Mouse (Mus musculus): ENCODE data around the gene Apobec3. TPM values are rescaled to one million over a fixed set of nuclear protein-coding genes. Genes with fewer than 3 reads are reported as not detected.

Gene Apobec3
- polyA plus RNA-seq, 1 experiment from 2014 or later = 3.5 TPM

DNA sequence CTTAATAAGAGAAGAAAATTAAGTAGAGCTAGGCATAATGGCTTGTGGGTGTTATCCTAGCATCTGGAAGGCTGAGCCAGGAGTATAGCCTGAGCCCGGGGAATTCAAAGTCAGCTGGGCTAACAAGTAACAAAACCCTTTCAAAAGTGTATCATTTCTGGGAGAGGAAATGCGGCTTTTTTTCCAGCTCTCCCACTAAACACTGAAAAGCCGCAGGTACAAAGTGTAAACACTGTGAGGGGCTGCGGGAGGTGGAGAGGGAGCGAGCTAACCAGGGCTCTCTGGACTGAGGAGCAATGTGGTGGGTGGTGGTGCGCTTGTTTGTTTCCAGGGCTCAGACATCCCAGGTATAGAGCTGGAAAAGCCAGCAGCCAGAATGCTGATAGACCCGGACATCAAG is 72.9 kb downstream of the Apobec3 start:
- H3K27ac ChIP-seq = no peak overlapping the region
- H3K4me3 ChIP-seq = no peak overlapping the region
- H3K4me2 ChIP-seq = no peak overlapping the region
- no peak for ATAC-seq (replicated peaks)
- 94% methylated on average over 7 of the region's 7 CpGs for WGBS
- H3K9me3 ChIP-seq = no peaks in the 10 kb centered on the region
- H3K36me3 ChIP-seq (replicated peaks) = no peaks in the 10 kb centered on the region
- H3K27me3 ChIP-seq (replicated peaks) = no peaks in the 10 kb centered on the region
- H3K9ac ChIP-seq = no peak overlapping the region
- H3K4me1 ChIP-seq = no peaks in the 10 kb centered on the region

Other genes with a start within 250 kb of the Apobec3 start
- 5.1 and 6.6 TPM in 2 replicates for gene Fam227a, start 232.7 kb upstream of the Apobec3 start, polyA plus RNA-seq (2015; fragmentation: Nextera tagmentation; extraction: Ambion mirVana)
- 92.1 and 99.6 TPM in 2 replicates for gene Cby1, start 232.5 kb upstream of the Apobec3 start, polyA plus RNA-seq (2015; fragmentation: Nextera tagmentation; extraction: Ambion mirVana)
- gene Tomm22, start 220.8 kb upstream of the Apobec3 start, polyA plus RNA-seq (2015; fragmentation: Nextera tagmentation; extraction: Ambion mirVana) = 222 and 226 TPM in 2 replicates
- gene Josd1, start 203.7 kb upstream of the Apobec3 start, polyA plus RNA-seq (2015; fragmentation: Nextera tagmentation; extraction: Ambion mirVana) = 22.8 and 24.0 TPM in 2 replicates
- gene Gtpbp1, start 200.8 kb upstream of the Apobec3 start, polyA plus RNA-seq (2015; fragmentation: Nextera tagmentation; extraction: Ambion mirVana) = 53.7 and 57.4 TPM in 2 replicates
- gene Sun2, start 149.1 kb upstream of the Apobec3 start, polyA plus RNA-seq (2015; fragmentation: Nextera tagmentation; extraction: Ambion mirVana) = 7.6 and 9.3 TPM in 2 replicates
- gene Dnal4, start 113.8 kb upstream of the Apobec3 start, polyA plus RNA-seq (2015; fragmentation: Nextera tagmentation; extraction: Ambion mirVana) = 80.6 and 81.1 TPM in 2 replicates
- gene Nptxr, start 86.9 kb upstream of the Apobec3 start, polyA plus RNA-seq (2015; fragmentation: Nextera tagmentation; extraction: Ambion mirVana) = 52.0 and 54.8 TPM in 2 replicates
- gene Npcd, start 57.4 kb upstream of the Apobec3 start, polyA plus RNA-seq (2015; fragmentation: Nextera tagmentation; extraction: Ambion mirVana) = 0.42 and 0.98 TPM in 2 replicates
- 70.6 and 75.7 TPM in 2 replicates for gene Cbx6, start 57.0 kb upstream of the Apobec3 start, polyA plus RNA-seq (2015; fragmentation: Nextera tagmentation; extraction: Ambion mirVana)
- 4.7 and 5.8 TPM in 2 replicates for gene Cbx7, start 79.5 kb downstream of the Apobec3 start, polyA plus RNA-seq (2015; fragmentation: Nextera tagmentation; extraction: Ambion mirVana)
- 4.4 and 4.8 TPM in 2 replicates for gene Pdgfb, start 123.3 kb downstream of the Apobec3 start, polyA plus RNA-seq (2015; fragmentation: Nextera tagmentation; extraction: Ambion mirVana)
- 61.4 and 62.1 TPM in 2 replicates for gene Syngr1, start 199.7 kb downstream of the Apobec3 start, polyA plus RNA-seq (2015; fragmentation: Nextera tagmentation; extraction: Ambion mirVana)
- 522 and 525 TPM in 2 replicates for gene Rpl3, start 200.2 kb downstream of the Apobec3 start, polyA plus RNA-seq (2015; fragmentation: Nextera tagmentation; extraction: Ambion mirVana)
- 42.5 and 43.5 TPM in 2 replicates for gene Tab1, start 241.5 kb downstream of the Apobec3 start, polyA plus RNA-seq (2015; fragmentation: Nextera tagmentation; extraction: Ambion mirVana)